Mouse (Mus musculus): ENCODE data around the gene Tgif1. TPM values are rescaled to one million over a fixed set of nuclear protein-coding genes. Genes with fewer than 3 reads are reported as not detected.
A peak's percentile ranks its signal among the peaks of the same experiment; 100 is the strongest.

Gene Tgif1
- polyA plus RNA-seq, 1 experiment from 2014 or later = 35.8 TPM

DNA sequence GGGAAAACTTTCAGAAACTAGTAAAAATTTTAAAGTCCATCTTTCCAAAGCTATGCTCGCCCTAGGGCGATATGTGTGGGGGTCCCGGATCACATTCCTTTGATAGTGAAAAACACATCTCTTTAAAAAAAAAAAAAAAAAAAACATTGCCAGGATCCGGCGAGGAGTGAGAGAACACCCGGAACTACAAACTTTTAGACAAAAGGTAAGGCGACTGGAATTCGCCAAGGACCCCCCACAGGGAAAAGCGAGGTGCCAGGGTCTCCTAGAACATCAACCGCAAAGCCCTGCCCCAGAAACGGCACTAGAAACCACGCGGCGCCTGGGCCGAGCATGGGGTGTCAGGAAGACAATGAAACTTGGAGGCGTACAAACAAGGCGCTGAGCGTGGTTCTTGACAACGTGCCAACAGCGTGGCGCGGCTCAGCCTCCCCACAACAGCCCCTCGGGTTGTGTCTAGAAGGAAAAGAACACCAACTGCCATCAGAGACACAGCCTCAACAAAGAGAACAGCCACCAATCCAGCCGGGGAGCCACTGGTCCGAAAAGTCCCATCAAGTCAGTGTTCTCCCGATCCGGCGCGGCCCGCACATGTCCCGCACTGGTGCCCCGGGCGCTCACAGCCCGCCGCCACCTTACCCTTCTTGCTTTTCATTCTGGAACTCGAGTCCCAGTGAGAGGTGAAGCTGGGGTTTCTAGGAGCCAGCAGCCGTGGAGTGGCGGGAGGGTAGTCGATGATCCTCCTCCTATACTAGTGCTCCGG is 2.9 kb downstream of the Tgif1 start:
- Histone ChIP-seq H3K4me2 (peak overlapping the region; percentile 98), H3K36me3 (peaks cover 3% of the 10 kb centered on the region; the same call in 1 of the 2 replicates), H3K4me3 (peak overlapping the region; percentile 78), H3K27me3 (replicated peaks) (no peaks in the 10 kb centered on the region), H3K4me1 (replicated peaks) (peaks cover 18% of the 10 kb centered on the region), H3K9me3 (replicated peaks) (no peaks in the 10 kb centered on the region), H3K27ac (ENCODE audit: poor library complexity, severe bottlenecking) (peak overlapping the region; percentile 93), H3K9ac (peak overlapping the region; percentile 94)
- WGBS = under 1% methylated on average over 40 of the region's 40 CpGs
- peak; percentile 12 for ATAC-seq (ENCODE audit: insufficient number of reproducible peaks, low FRiP score)

DNA sequence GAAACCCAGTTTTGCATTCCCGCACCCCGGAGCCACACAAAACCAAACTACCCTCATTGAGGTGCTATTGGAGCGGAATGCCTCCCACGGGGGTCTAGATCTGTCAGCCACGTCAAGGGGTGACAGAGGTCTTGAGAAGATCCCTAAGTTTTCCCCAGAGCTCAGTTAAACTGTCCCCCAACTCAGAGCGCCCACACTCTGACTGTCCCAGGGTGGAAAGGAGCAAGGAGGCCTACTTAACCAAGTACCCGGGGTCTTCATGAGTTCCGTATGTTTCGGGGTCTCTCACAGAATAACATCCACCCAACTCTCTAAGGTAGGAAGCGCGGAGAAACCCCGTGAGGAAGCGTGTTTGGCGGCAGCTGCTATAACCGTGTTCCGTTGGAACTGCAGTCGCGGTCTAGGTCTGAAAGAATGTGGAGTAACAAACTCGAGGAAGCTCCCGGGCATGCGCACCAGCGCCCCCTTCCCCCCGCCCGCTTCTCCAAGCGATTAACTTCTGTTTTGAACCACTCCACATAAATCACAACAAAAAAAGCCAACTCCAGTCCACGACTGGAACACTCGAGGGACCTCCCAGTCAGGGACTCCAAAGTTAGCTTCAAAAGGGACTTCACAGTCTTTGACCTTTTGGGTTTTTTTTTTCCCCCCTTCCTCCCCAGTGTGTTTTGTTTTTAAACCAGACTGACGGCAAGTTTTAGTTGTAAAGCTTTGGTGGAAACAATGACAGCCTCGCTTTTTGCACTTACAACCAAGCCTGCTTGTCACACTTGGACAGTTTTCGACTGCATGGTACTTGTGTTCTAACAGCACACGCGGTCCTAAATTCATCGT is 3.7 kb downstream of the Tgif1 start:
- H3K9me3 ChIP-seq (replicated peaks) = no peaks in the 10 kb centered on the region
- no peak for ATAC-seq (ENCODE audit: insufficient number of reproducible peaks, low FRiP score)
- H3K4me2 ChIP-seq = peak overlapping the region; percentile 98
- peak overlapping the region; percentile 93 for H3K27ac ChIP-seq (ENCODE audit: poor library complexity, severe bottlenecking)
- peaks cover 26% of the 10 kb centered on the region for H3K4me1 ChIP-seq (replicated peaks)
- H3K36me3 ChIP-seq = peaks cover 10% of the 10 kb centered on the region
- H3K27me3 ChIP-seq (replicated peaks) = no peaks in the 10 kb centered on the region
- peak overlapping the region; percentile 78 for H3K4me3 ChIP-seq
- under 1% methylated on average over 33 of the region's 33 CpGs for WGBS
- H3K9ac ChIP-seq = peak overlapping the region; percentile 94

DNA sequence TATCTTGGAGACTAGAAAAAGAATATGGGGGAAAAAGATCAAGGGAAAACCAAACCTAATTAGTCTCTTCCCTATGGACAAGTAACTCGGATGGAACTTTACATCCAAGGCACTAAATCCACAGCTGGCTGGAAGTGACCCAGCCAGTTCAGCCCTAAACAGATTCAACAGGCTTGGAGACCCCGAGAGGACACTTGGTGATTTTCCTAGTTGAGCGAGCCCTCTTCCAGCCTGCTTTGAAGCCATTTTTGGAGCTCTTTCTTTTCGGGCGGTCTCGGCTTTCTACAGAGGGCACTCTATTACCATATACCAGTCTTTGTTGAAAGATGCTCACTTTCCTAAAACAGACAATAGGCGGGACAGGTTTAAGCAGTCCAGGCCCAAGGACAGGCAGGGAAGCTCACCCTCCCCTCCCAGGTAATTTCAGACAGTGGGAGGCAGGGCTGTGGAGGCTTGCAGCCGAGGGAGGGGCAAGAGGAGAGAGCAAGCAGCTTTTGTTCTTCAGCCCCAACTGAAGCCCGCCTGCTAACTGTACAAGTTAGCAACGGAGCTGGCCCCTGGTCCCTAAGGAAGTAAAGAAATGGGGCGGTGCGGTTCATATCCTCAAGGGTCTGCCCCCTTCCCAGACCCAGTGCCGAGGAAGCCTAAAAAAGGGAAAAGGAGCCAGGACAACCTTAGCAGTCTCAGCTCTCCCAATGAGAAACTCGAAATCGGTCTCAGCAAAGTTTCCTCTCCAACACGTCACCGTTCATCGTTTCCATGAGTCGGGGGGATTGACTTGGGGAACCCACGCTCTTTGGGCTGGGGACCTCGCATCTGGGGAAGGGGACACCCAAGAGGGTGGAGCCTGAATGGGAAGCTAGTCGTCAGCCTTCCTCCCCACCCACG is 4.6 kb downstream of the Tgif1 start:
- Histone ChIP-seq H3K9me3 (replicated peaks) (no peaks in the 10 kb centered on the region), H3K4me3 (peak overlapping the region; percentile 78), H3K4me1 (replicated peaks) (peaks cover 21% of the 10 kb centered on the region), H3K4me2 (peak overlapping the region; percentile 98), H3K36me3 (peaks cover 17% of the 10 kb centered on the region), H3K9ac (peak overlapping the region; percentile 94), H3K27ac (ENCODE audit: poor library complexity, severe bottlenecking) (peak overlapping the region; percentile 93), H3K27me3 (replicated peaks) (no peaks in the 10 kb centered on the region)
- 1% methylated on average over 23 of the region's 23 CpGs for WGBS
- ATAC-seq (ENCODE audit: insufficient number of reproducible peaks, low FRiP score) = peak; percentile 33; the same call in 1 of the 2 replicates

DNA sequence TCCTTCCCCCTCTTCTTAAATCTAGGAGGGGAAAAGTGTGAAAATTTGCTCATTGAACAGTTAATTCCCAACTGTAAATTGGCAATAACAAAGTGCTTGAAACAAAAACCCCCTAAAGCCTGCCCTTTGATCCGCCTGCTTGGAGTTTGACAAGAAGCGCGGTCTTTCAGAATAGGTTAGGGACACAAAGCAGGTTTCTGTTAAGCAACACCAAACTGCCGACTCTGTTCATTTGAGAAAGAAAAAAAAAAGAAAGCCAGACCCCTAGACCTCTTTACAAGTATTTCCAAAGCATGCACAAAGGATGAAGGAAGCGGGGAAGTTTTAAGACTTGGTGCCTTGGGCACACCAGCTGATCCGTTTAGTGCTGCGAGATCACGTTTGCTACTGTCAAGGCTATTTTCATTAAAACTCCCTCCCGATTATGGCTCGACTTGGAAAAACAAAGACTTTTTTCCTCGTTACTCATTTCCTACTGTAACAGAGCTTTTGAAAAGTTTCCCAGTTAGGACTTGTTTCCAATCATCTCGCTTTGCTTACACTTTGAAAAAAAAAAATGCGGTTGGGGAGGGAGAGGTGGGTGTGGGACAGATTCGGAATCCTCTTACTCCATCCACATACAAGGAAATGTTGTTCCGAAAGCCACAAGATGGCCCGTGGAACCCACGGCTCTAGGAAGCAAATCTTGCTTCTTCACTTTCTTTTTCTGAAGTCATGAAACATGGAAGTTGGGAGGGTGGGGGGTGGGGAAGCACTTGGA is 5.4 kb downstream of the Tgif1 start:
- no peaks in the 10 kb centered on the region for H3K9me3 ChIP-seq (replicated peaks)
- peaks cover 25% of the 10 kb centered on the region for H3K36me3 ChIP-seq
- H3K9ac ChIP-seq = peak overlapping the region; percentile 94
- no peak for ATAC-seq (ENCODE audit: insufficient number of reproducible peaks, low FRiP score)
- H3K27me3 ChIP-seq (replicated peaks) = no peaks in the 10 kb centered on the region
- H3K4me1 ChIP-seq (replicated peaks) = peaks cover 19% of the 10 kb centered on the region
- peak overlapping the region; percentile 93 for H3K27ac ChIP-seq (ENCODE audit: poor library complexity, severe bottlenecking)
- H3K4me3 ChIP-seq = peak overlapping the region; percentile 78
- 1% methylated on average over 17 of the region's 17 CpGs for WGBS
- H3K4me2 ChIP-seq = peak overlapping the region; percentile 98

DNA sequence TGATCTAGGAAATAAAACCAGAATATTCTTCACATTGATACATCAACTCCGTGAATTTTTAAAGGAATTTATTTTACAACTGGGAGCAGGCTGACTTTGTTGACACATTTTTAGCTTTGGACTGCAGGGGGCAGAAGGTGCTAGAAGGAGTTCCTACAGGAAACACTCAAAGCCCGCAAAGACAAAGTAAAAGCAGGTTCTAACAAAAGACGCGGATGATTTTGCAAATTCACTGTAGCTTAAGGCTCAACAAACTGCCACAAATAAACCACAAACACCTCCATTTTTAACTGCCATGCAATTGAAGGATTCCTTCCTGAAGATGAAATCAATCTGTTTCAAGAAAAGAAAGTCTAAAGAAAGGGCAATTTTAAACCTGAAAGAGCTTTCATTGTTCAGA is 6.3 kb downstream of the Tgif1 start:
- Histone ChIP-seq H3K9ac (peak overlapping the region; percentile 19; the same call in 1 of the 2 replicates), H3K36me3 (peaks cover 29% of the 10 kb centered on the region), H3K27ac (ENCODE audit: poor library complexity, severe bottlenecking) (no peak overlapping the region), H3K4me2 (peak overlapping the region; percentile 40), H3K27me3 (replicated peaks) (no peaks in the 10 kb centered on the region), H3K9me3 (replicated peaks) (no peaks in the 10 kb centered on the region), H3K4me1 (replicated peaks) (peaks cover 19% of the 10 kb centered on the region), H3K4me3 (peak overlapping the region; percentile 19; the same call in 1 of the 2 replicates)
- WGBS = 2% methylated on average over 4 of the region's 4 CpGs
- ATAC-seq (ENCODE audit: insufficient number of reproducible peaks, low FRiP score) = no peak

DNA sequence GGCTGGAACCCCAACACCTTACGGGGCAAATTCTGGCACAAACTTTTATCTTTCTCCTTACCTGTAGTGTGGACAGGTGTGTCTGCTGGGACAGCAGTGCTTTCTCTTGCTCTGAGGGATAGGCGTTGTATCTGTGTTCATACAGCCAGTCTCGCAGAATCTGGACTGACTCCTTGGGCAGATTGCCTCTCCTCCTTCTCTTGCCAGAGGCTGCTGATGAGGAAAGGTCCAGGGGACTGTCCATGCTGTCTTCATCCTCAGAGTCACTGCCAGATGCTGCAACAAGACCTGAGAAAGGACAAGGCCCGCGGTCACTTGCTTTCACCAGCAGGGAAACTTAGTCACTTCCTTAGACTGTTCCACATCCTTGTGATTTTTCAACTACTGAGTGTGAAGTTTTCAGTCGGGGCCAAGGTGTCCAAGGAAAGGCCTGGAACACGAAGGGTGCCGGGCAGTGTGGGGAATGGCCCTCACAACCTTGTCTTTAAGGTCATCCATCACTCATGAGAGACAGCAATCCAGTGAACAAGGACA is 7.2 kb downstream of the Tgif1 start:
- Histone ChIP-seq H3K4me3 (no peak overlapping the region), H3K9ac (peak overlapping the region; percentile 36; the same call in 1 of the 2 replicates), H3K4me1 (replicated peaks) (peaks cover 19% of the 10 kb centered on the region), H3K9me3 (replicated peaks) (no peaks in the 10 kb centered on the region), H3K27ac (ENCODE audit: poor library complexity, severe bottlenecking) (no peak overlapping the region), H3K4me2 (no peak overlapping the region), H3K27me3 (replicated peaks) (no peaks in the 10 kb centered on the region), H3K36me3 (peaks cover 37% of the 10 kb centered on the region)
- ATAC-seq (ENCODE audit: insufficient number of reproducible peaks, low FRiP score) = no peak
- 64% methylated on average over 8 of the region's 8 CpGs for WGBS

DNA sequence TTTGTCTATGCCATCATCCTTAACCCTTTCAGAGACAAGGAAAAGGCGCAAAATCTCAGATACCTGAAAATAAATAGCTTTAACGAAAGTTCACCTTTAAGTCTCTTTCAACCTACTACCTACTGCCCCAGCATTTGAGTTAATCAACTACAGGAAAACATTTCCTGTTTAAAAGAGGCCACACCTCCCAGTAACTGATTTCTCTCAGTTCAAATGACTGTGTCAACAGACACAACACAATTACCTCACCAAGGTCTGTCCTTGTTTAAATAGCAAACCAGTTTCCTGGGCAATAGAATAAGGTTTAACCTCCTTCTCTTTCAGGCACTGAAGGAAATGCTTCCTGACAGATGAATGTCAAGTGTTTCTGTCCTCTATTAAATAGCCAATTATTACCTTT is 7.8 kb downstream of the Tgif1 start:
- ATAC-seq (ENCODE audit: insufficient number of reproducible peaks, low FRiP score) = no peak
- no peak overlapping the region for H3K4me3 ChIP-seq
- peaks cover 37% of the 10 kb centered on the region for H3K36me3 ChIP-seq
- WGBS = 89% methylated on average over 2 of the region's 2 CpGs
- H3K4me2 ChIP-seq = no peak overlapping the region
- H3K27ac ChIP-seq (ENCODE audit: poor library complexity, severe bottlenecking) = no peak overlapping the region
- H3K27me3 ChIP-seq (replicated peaks) = no peaks in the 10 kb centered on the region
- no peaks in the 10 kb centered on the region for H3K9me3 ChIP-seq (replicated peaks)
- H3K4me1 ChIP-seq (replicated peaks) = peaks cover 19% of the 10 kb centered on the region
- no peak overlapping the region for H3K9ac ChIP-seq

DNA sequence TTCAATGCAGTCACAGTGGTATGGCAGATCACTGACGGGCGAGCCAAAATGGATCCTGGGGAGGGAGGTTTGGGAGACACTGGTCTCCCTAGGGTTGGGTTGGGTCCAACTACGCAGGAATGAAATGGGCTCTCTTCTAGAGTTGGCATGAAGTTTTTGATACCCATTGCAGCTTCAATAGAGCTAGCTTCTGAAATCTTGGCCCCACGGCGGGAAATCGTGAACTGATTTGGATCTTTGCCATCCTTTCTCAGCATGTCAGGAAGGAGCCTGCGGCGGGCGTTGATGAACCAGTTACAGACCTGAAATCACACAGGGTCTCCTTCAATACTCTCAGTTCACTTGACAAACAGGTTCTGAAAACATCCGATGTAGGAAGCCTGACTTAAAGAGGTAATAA is 8.4 kb downstream of the Tgif1 start:
- 61% methylated on average over 10 of the region's 10 CpGs for WGBS
- H3K9me3 ChIP-seq (replicated peaks) = no peaks in the 10 kb centered on the region
- no peak overlapping the region for H3K4me3 ChIP-seq
- ATAC-seq (ENCODE audit: insufficient number of reproducible peaks, low FRiP score) = no peak
- H3K9ac ChIP-seq = no peak overlapping the region
- no peak overlapping the region for H3K27ac ChIP-seq (ENCODE audit: poor library complexity, severe bottlenecking)
- H3K4me2 ChIP-seq = no peak overlapping the region
- peaks cover 19% of the 10 kb centered on the region for H3K4me1 ChIP-seq (replicated peaks)
- peaks cover 41% of the 10 kb centered on the region for H3K36me3 ChIP-seq
- no peaks in the 10 kb centered on the region for H3K27me3 ChIP-seq (replicated peaks)

DNA sequence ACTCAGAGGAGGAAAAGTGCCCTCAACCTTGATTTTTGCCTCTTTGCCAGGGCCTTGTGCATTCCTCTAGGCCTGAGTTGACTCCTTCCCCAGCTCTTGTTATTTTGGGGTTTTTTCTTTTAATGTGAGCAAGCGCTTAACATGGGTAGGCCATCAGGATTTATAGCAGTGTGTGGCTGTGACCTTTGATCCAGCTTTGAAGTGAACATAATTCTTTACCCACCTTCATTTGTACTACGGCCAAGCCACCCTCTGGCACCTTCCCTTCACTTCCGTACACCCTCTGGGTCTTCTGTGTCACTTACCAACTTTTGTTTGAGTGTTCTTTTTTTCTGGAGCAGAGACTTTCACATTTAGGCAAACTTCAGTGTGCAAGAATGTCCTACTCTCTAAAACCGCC is 10.1 kb downstream of the Tgif1 start:
- no peak overlapping the region for H3K27ac ChIP-seq (ENCODE audit: poor library complexity, severe bottlenecking)
- no peaks in the 10 kb centered on the region for H3K27me3 ChIP-seq (replicated peaks)
- no peak overlapping the region for H3K9ac ChIP-seq
- no peak for ATAC-seq (ENCODE audit: insufficient number of reproducible peaks, low FRiP score)
- peaks cover 19% of the 10 kb centered on the region for H3K4me1 ChIP-seq (replicated peaks)
- H3K4me2 ChIP-seq = no peak overlapping the region
- no peaks in the 10 kb centered on the region for H3K9me3 ChIP-seq (replicated peaks)
- H3K36me3 ChIP-seq = peaks cover 49% of the 10 kb centered on the region
- WGBS = 91% methylated on average over 4 of the region's 4 CpGs
- no peak overlapping the region for H3K4me3 ChIP-seq

DNA sequence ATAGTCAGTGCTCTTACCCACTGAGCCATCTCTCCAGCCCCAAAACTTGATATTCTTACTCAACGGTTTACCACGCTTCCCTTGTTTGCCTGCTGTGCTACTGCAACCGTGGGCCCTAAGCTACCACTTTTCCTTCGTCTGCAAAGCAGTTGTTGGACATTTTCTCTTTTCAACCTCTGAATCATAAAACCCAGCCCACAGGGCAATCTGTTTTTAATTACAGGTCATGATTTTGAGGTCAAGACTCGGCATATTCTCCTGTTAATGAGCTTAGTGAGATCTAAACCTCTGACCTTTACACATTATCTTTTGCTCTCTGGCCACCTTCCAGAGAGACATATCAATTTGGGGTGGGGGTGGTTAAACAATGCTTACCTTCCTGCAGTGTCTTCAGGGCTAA is 14.8 kb downstream of the Tgif1 start:
- Histone ChIP-seq H3K27ac (ENCODE audit: poor library complexity, severe bottlenecking) (no peak overlapping the region), H3K9ac (no peak overlapping the region), H3K4me3 (no peak overlapping the region), H3K9me3 (replicated peaks) (no peaks in the 10 kb centered on the region), H3K27me3 (replicated peaks) (no peaks in the 10 kb centered on the region; the same call in 1 of the 2 replicates), H3K4me2 (no peak overlapping the region), H3K36me3 (peaks cover 30% of the 10 kb centered on the region), H3K4me1 (replicated peaks) (no peaks in the 10 kb centered on the region)
- ATAC-seq (ENCODE audit: insufficient number of reproducible peaks, low FRiP score) = no peak
- WGBS = 72% methylated on average over 5 of the region's 5 CpGs
